Mouse (Mus musculus): Measurements from ENCODE around the gene Zwilch. TPM values are rescaled to one million over a fixed set of nuclear protein-coding genes. Genes with fewer than 3 reads are reported as not detected.
A peak's percentile ranks its signal among the peaks of the same experiment; 100 is the strongest.

Gene Zwilch
- polyA plus RNA-seq (2015; fragmentation: Nextera tagmentation; extraction: Ambion mirVana) = 7.5 and 8.6 TPM in 2 replicates

DNA sequence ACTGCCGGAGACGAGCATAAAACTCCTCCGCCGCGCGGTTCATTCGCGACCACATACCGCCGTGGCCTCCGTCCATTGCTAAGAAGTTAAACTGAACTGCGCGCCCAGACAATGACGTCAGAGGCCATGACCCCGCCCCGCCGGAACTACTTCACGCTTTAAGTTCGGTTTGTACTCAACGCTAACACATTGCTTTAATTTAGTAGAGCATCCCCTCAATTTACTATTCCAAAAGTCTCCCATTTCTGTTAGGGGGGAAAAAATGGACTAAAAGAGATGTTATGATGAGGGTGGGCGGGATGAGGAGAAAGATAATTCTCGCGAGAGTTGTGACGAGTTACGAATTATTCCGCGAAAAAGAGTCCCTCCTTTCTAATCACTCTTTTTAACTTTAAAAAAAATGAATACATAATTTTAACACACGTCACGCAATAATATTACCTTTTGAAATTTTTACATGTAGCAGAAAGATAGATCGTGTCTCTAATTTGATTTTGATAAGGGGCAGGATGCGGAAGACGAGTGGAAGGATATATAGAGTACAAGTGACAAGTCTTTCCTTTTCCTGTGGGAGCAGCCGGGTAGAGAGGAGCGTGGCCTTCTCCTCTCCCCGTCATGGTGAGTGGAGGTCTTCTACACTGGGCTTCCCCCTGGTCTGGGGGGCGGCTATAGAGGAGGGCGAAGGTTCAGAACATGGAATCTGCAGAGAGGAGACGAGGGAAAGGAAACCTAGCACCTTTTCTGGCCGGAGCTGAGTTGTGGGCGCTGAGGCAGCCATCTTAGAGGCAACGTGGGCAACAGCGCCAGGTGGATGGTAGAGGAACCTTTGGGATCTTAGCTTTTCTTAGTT is at the start of gene Zwilch, which contains the start of gene Rpl4:
Zwilch (minus strand) TSS at position 289 of the 850 bp plus-strand sequence.
Rpl4 (plus strand) TSS at position 560 of the 850 bp plus-strand sequence.
- ATAC-seq (replicated peaks; ENCODE audit: low FRiP score, low read depth) = peak; percentile 87

DNA sequence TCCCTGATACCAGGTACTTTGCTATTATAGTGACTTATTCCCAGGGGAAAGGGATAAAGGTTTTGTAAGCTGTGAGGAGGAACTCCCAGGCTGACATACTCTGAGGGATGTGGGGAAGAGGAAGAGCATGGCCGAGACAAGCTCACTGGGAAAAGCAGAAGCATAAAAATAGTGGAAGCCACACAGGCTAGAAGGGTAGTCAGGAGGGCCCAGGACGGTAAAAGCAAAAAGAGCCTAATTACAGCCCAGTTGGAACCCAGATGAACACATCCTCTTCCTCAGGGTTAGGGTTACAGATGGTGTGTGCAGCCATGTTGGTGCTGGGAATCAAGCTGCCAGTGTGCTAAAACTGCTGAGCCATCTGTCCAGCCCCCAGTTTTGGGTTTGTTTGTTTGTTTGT is 49.2 kb upstream of the Zwilch start:
- Histone ChIP-seq H3K9ac (ENCODE audit: low read depth, low read length) (no peak overlapping the region), H3K4me2 (ENCODE audit: low read length) (no peak overlapping the region), H3K36me3 (ENCODE audit: insufficient read depth, low read length) (no peaks in the 10 kb centered on the region), H3K9me3 (replicated peaks; ENCODE audit: low read length) (no peaks in the 10 kb centered on the region), H3K4me1 (replicated peaks; ENCODE audit: insufficient read depth, low read length) (peaks cover 12% of the 10 kb centered on the region; the same call in 1 of the 2 replicates), H3K4me3 (replicated peaks; ENCODE audit: low read depth, low read length) (no peak overlapping the region), H3K27ac (no peak overlapping the region), H3K27me3 (ENCODE audit: insufficient read depth, low read length) (no peaks in the 10 kb centered on the region)
- TF ChIP-seq CTCF (IDR thresholded peaks at IDR 0.05; ENCODE audit: low read depth) = no peak
- ATAC-seq (replicated peaks; ENCODE audit: low FRiP score, low read depth) (no peak), DNase-seq (ENCODE audit: low spot score) (no peak)
- 60% methylated on average over 2 of the region's 2 CpGs for WGBS

More for the DNA sequence above, at the start of gene Zwilch, which contains the start of gene Rpl4:
- Histone ChIP-seq H3K4me2 (ENCODE audit: low read length) (peak within 1 kb of the TSS; percentile 62), H3K4me3 (replicated peaks; ENCODE audit: low read depth, low read length) (peak within 1 kb of the TSS; percentile 98), H3K36me3 (ENCODE audit: insufficient read depth, low read length) (peaks cover 29% of the 10 kb centered on the region), H3K9me3 (replicated peaks; ENCODE audit: low read length) (no peaks in the 10 kb centered on the region), H3K4me1 (replicated peaks; ENCODE audit: insufficient read depth, low read length) (peaks cover 3% of the 10 kb centered on the region; the same call in 1 of the 2 replicates), H3K27me3 (ENCODE audit: insufficient read depth, low read length) (no peaks in the 10 kb centered on the region), H3K27ac (peak within 1 kb of the TSS; percentile 85), H3K9ac (ENCODE audit: low read depth, low read length) (peak within 1 kb of the TSS; percentile 95)
- whole genome bisulfite sequencing = under 1% methylated on average over 42 of the region's 42 CpGs
- DNase-seq (ENCODE audit: low spot score) = peak; percentile 95
- TF ChIP-seq CTCF (IDR thresholded peaks at IDR 0.05; ENCODE audit: low read depth) = peak; percentile 26; the same call in 1 of the 2 replicates

DNA sequence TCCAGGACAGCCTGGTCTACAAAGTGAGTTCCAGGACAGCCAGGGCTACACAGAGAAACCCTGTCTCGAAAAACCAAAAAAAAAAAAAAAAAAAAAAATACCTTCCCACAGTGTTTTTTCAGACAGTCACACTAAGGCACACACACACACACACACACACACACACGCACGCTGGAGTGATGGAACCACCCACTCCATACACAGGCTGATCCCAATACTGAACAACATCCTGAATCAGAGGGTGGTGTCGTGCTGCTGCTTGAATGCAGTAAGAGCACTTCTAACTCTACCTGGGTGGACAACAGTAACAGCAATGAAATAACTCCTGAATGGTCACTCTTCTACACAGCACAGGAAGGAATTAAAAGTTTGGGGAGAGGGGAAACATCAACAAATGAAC is 48.6 kb upstream of the Zwilch start:
- H3K9ac ChIP-seq (ENCODE audit: low read depth, low read length) = no peak overlapping the region
- no peak overlapping the region for H3K4me3 ChIP-seq (replicated peaks; ENCODE audit: low read depth, low read length)
- TF ChIP-seq CTCF (IDR thresholded peaks at IDR 0.05; ENCODE audit: low read depth) = no peak
- no peak overlapping the region for H3K27ac ChIP-seq
- H3K9me3 ChIP-seq (replicated peaks; ENCODE audit: low read length) = no peaks in the 10 kb centered on the region
- H3K4me2 ChIP-seq (ENCODE audit: low read length) = no peak overlapping the region
- peaks cover 12% of the 10 kb centered on the region for H3K4me1 ChIP-seq (replicated peaks; ENCODE audit: insufficient read depth, low read length)
- ATAC-seq (replicated peaks; ENCODE audit: low FRiP score, low read depth) (no peak), DNase-seq (ENCODE audit: low spot score) (no peak)
- WGBS = 80% methylated on average over 4 of the region's 4 CpGs
- no peaks in the 10 kb centered on the region for H3K36me3 ChIP-seq (ENCODE audit: insufficient read depth, low read length)
- no peaks in the 10 kb centered on the region for H3K27me3 ChIP-seq (ENCODE audit: insufficient read depth, low read length)

DNA sequence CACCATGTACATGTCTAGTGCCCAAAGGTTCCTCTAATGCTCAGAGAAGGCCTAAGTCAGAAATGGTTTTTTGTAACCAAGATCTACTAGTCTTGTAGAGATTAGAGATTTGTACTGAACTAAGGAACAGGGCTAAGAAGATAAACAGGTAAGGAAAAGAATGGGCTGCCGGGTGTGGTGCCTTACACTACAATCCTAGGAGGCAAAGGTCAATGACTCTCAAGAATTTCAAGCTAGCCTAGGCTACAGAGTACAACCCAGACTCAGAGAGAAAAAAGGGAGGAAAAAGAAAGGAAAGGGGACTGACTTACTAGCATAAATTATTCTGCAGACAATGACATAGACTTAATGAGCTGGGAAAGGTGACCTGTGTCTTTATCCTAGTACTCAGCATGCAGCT is 47.7 kb upstream of the Zwilch start:
- H3K27ac ChIP-seq = 0 out of 2 replicates have a peak overlapping the region, but pooled peaks have one; percentile 36
- H3K27me3 ChIP-seq (ENCODE audit: insufficient read depth, low read length) = no peaks in the 10 kb centered on the region
- 46% methylated on average over 1 of the region's 1 CpGs for WGBS
- ATAC-seq (replicated peaks; ENCODE audit: low FRiP score, low read depth) = no peak
- H3K9ac ChIP-seq (ENCODE audit: low read depth, low read length) = no peak overlapping the region
- peak; percentile 32 for DNase-seq (ENCODE audit: low spot score)
- no peak overlapping the region for H3K4me2 ChIP-seq (ENCODE audit: low read length)
- H3K9me3 ChIP-seq (replicated peaks; ENCODE audit: low read length) = no peaks in the 10 kb centered on the region
- no peak for TF ChIP-seq CTCF (IDR thresholded peaks at IDR 0.05; ENCODE audit: low read depth)
- no peak overlapping the region for H3K4me3 ChIP-seq (replicated peaks; ENCODE audit: low read depth, low read length)
- no peaks in the 10 kb centered on the region for H3K36me3 ChIP-seq (ENCODE audit: insufficient read depth, low read length)
- peaks cover 12% of the 10 kb centered on the region for H3K4me1 ChIP-seq (replicated peaks; ENCODE audit: insufficient read depth, low read length)

DNA sequence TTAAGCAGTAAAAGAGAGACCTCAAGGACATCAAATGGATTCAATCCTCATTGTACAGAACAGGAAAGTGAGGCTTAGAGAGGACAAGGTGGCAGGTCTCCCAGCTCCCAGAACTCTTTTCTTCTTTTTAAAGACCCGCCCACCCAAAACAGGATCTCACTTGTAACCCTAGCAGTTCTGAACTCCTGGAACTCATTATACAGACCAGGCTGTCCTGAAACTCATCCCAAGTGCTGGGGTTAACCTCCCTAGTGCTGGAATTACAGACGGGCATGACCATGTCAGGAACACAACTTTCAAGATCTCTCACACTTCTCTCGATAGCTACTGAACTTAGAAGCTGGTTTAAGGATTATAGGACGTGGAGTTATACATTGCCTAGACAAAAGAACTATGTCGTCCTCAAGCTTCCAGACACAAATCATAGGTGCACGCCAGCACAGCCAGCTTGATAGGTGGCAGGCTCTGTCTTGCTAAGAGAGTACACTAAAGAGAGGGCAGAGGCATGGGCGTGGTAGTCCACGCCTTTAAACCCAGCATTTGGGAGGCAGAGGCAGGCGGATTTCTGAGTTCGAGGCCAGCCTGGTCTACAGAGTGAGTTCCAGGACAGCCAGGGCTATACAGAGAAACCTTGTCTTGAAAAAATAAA is 47.0 kb upstream of the Zwilch start:
- Histone ChIP-seq H3K4me2 (ENCODE audit: low read length) (no peak overlapping the region), H3K9ac (ENCODE audit: low read depth, low read length) (no peak overlapping the region), H3K27ac (0 out of 2 replicates have a peak overlapping the region, but pooled peaks have one; percentile 36), H3K27me3 (ENCODE audit: insufficient read depth, low read length) (no peaks in the 10 kb centered on the region), H3K9me3 (replicated peaks; ENCODE audit: low read length) (no peaks in the 10 kb centered on the region), H3K4me3 (replicated peaks; ENCODE audit: low read depth, low read length) (no peak overlapping the region), H3K36me3 (ENCODE audit: insufficient read depth, low read length) (no peaks in the 10 kb centered on the region), H3K4me1 (replicated peaks; ENCODE audit: insufficient read depth, low read length) (peaks cover 12% of the 10 kb centered on the region)
- ATAC-seq (replicated peaks; ENCODE audit: low FRiP score, low read depth) = no peak
- 65% methylated on average over 10 of the region's 10 CpGs for WGBS
- peak; percentile 22 for DNase-seq (ENCODE audit: low spot score)
- TF ChIP-seq CTCF (IDR thresholded peaks at IDR 0.05; ENCODE audit: low read depth) = no peak

DNA sequence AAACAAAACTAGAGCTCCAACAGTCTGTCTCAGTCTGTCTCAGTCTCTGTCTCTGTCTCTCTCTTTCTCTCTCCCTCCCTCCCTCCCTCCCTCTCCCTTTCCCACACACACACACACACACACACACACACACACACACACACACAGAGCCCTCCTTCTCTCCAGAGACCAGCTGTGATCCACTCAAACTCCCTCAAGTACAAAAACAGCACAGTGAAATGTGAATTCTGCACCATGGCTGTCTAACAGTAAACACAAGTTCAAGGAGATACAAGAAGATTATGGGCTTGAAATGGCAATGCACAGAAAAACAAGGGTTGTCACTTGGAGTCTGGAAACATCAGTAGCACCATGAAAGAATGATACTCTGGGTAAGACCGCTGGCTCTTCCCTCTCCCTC is 46.4 kb upstream of the Zwilch start:
- WGBS = 62% methylated on average over 1 of the region's 1 CpGs
- Histone ChIP-seq H3K4me1 (replicated peaks; ENCODE audit: insufficient read depth, low read length) (peaks cover 16% of the 10 kb centered on the region), H3K9me3 (replicated peaks; ENCODE audit: low read length) (no peaks in the 10 kb centered on the region), H3K4me2 (ENCODE audit: low read length) (no peak overlapping the region), H3K27ac (0 out of 2 replicates have a peak overlapping the region, but pooled peaks have one; percentile 36), H3K9ac (ENCODE audit: low read depth, low read length) (no peak overlapping the region), H3K36me3 (ENCODE audit: insufficient read depth, low read length) (no peaks in the 10 kb centered on the region), H3K4me3 (replicated peaks; ENCODE audit: low read depth, low read length) (no peak overlapping the region), H3K27me3 (ENCODE audit: insufficient read depth, low read length) (no peaks in the 10 kb centered on the region)
- no peak for ATAC-seq (replicated peaks; ENCODE audit: low FRiP score, low read depth)
- DNase-seq (ENCODE audit: low spot score) = no peak
- TF ChIP-seq CTCF (IDR thresholded peaks at IDR 0.05; ENCODE audit: low read depth) = no peak
